Mouse (Mus musculus) erythroblast, embryonic 14.5 days (primary cell): ENCODE data around the gene Dars. TPM values are rescaled to one million over a fixed set of nuclear protein-coding genes. Genes with fewer than 3 reads are reported as not detected.

Source experiments
- H3K27me3 ChIP-seq: 2 replicates; pipeline ENCODE4 v1.6.1; 2012; ENCODE audit warnings: inconsistent platforms; ENCODE audit not compliant: control insufficient read depth
- H3K36me3 ChIP-seq: 2 replicates; pipeline ENCODE4 v1.6.1; 2012; ENCODE audit warnings: mild to moderate bottlenecking, inconsistent platforms; ENCODE audit not compliant: control insufficient read depth
- H3K4me1 ChIP-seq: 2 replicates; pipeline ENCODE4 v1.6.1; 2012; ENCODE audit warnings: inconsistent platforms; ENCODE audit not compliant: control insufficient read depth
- H3K4me3 ChIP-seq: replicated peaks from 2 replicates; pipeline ENCODE3; 2012; ENCODE audit warnings: moderate library complexity, mild to moderate bottlenecking, inconsistent platforms
- H3K9me3 ChIP-seq: 2 replicates; pipeline ENCODE4 v1.6.1; 2012; ENCODE audit warnings: low read length, inconsistent platforms, mixed read lengths; ENCODE audit not compliant: control insufficient read depth
- GATA1 ChIP-seq: IDR thresholded peaks from 2 replicates; pipeline ENCODE4 v1.6.1; 2012; ENCODE audit warnings: low read length, inconsistent platforms, mixed read lengths
- TAL1 ChIP-seq: IDR thresholded peaks from 3 replicates; pipeline ENCODE4 v1.6.1; 2012; ENCODE audit warnings: low read length, inconsistent platforms, mixed read lengths
- polyA plus RNA-seq: library from polyadenylated mRNA; stranded (reverse); fragments of >175 nt; gene quantifications from 2 replicates; pipeline ENCODE4 v1.2.3, GENCODE M21; 2012

Dars gene
- polyA plus RNA-seq, 1 experiment = 4.9 TPM

- Histone ChIP-seq H3K36me3 (no peaks in the 10 kb centered on the region), H3K4me1 (no peaks in the 10 kb centered on the region), H3K9me3 (no peaks in the 10 kb centered on the region), H3K4me3 (no peak overlapping the region), H3K27me3 (no peaks in the 10 kb centered on the region)
- TF ChIP-seq GATA1 (no peak), TAL1 (no peak)
Measured at GRCm38 (mm10) chr1:128436015-128436414, 18.8 kb upstream of the Dars start.

GRCm38 (mm10) chr1:128435551-128435950 is 18.4 kb upstream of the Dars start:
- H3K4me3 ChIP-seq = no peak overlapping the region
- H3K9me3 ChIP-seq = no peaks in the 10 kb centered on the region
- no peaks in the 10 kb centered on the region for H3K36me3 ChIP-seq
- H3K27me3 ChIP-seq = no peaks in the 10 kb centered on the region
- TF ChIP-seq TAL1 (no peak), GATA1 (no peak)
- no peaks in the 10 kb centered on the region for H3K4me1 ChIP-seq

GRCm38 (mm10) chr1:128424928-128425327 is 7.8 kb upstream of the Dars start:
- H3K4me3 ChIP-seq = no peak overlapping the region
- no peaks in the 10 kb centered on the region for H3K36me3 ChIP-seq

GRCm38 (mm10) chr1:128417533-128417888 is 343 bp upstream of the Dars start:
- peaks cover 19% of the 10 kb centered on the region for H3K4me1 ChIP-seq

More at GRCm38 (mm10) chr1:128424928-128425327, 7.8 kb upstream of the Dars start:
- no peak for TF ChIP-seq TAL1
- no peak for TF ChIP-seq GATA1
- H3K4me1 ChIP-seq = no peaks in the 10 kb centered on the region
- H3K27me3 ChIP-seq = no peaks in the 10 kb centered on the region
- H3K9me3 ChIP-seq = no peaks in the 10 kb centered on the region

GRCm38 (mm10) chr1:128411141-128411540 is 6.0 kb downstream of the Dars start:
- Histone ChIP-seq H3K4me1 (peaks cover 11% of the 10 kb centered on the region), H3K4me3 (no peak overlapping the region), H3K27me3 (no peaks in the 10 kb centered on the region), H3K9me3 (no peaks in the 10 kb centered on the region), H3K36me3 (peaks cover 47% of the 10 kb centered on the region)
- TF ChIP-seq GATA1 (no peak), TAL1 (no peak)

More at GRCm38 (mm10) chr1:128417533-128417888, 343 bp upstream of the Dars start:
- Histone ChIP-seq H3K27me3 (no peaks in the 10 kb centered on the region; the same call in 1 of the 2 replicates), H3K36me3 (peaks cover 23% of the 10 kb centered on the region), H3K4me3 (peak overlapping the region; percentile 100), H3K9me3 (no peaks in the 10 kb centered on the region)
- TF ChIP-seq GATA1 = no peak
- TF ChIP-seq TAL1 = no peak

- Histone ChIP-seq H3K9me3 (no peaks in the 10 kb centered on the region), H3K4me3 (no peak overlapping the region), H3K27me3 (no peaks in the 10 kb centered on the region), H3K36me3 (peaks cover 55% of the 10 kb centered on the region), H3K4me1 (peaks cover 4% of the 10 kb centered on the region)
- TF ChIP-seq GATA1 (no peak), TAL1 (no peak)
Measured at GRCm38 (mm10) chr1:128406846-128407245, 10.3 kb downstream of the Dars start.

GRCm38 (mm10) chr1:128405675-128406074 is 11.5 kb downstream of the Dars start:
- H3K27me3 ChIP-seq = no peaks in the 10 kb centered on the region
- H3K36me3 ChIP-seq = peaks cover 60% of the 10 kb centered on the region
- peaks cover 4% of the 10 kb centered on the region for H3K4me1 ChIP-seq
- H3K9me3 ChIP-seq = no peaks in the 10 kb centered on the region
- TF ChIP-seq GATA1 (no peak), TAL1 (no peak)
- H3K4me3 ChIP-seq = no peak overlapping the region

- Histone ChIP-seq H3K27me3 (no peaks in the 10 kb centered on the region), H3K4me3 (no peak overlapping the region), H3K9me3 (no peaks in the 10 kb centered on the region), H3K4me1 (peaks cover 4% of the 10 kb centered on the region), H3K36me3 (peaks cover 61% of the 10 kb centered on the region)
- TF ChIP-seq TAL1 = no peak
- TF ChIP-seq GATA1 = no peak
Measured at GRCm38 (mm10) chr1:128405041-128405481, 12.1 kb downstream of the Dars start.

- TF ChIP-seq TAL1 = no peak
- TF ChIP-seq GATA1 = no peak
- Histone ChIP-seq H3K4me3 (no peak overlapping the region), H3K27me3 (no peaks in the 10 kb centered on the region), H3K36me3 (peaks cover 68% of the 10 kb centered on the region), H3K9me3 (no peaks in the 10 kb centered on the region), H3K4me1 (no peaks in the 10 kb centered on the region)
Measured at GRCm38 (mm10) chr1:128400926-128401325, 16.2 kb downstream of the Dars start.
